Comparison of ENCODE assay signal across 8 mouse cellular contexts in the genomic region with DNA sequence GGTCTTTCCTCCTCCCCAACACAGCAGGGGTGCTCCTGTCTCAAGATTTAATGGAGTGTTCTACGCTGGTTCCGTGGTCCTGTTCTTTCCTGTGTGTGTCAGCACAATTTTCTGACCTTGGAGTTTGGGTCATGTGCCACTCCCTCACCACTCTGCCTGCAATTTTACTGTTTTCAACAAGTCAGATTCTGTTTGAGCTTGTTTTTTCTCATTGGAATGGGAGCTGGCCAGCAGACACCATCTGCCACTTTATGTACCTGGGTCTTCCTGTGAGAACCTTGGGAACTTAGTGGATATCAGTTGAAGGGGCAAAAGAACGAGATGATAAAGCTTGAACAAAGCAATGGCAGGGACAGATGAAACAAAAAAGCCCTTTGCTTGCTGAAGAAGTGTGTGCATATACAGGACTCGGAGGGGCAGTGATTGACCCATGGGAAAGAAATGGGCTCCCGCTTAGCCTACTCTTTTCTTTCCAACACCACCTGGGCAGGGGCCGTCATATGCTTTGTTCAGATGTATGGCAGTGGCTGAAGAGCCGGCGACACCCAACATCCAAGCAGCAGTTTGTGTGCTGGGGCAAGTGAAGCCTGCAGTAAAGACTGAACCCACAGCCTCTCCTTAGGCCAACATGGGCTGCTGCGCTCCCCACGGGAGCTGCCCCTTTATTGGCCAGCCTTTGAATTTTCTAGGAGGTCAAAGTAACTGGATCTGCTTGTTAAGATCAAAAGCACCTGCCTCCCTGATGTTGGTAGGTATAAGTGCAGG. TPM values are rescaled to one million over a fixed set of nuclear protein-coding genes. Genes with fewer than 3 reads are reported as not detected.
DNase-seq lines count a peak whose midpoint lies in the region; ATAC-seq and TF ChIP-seq lines count a peak whose summit lies in the region.

No protein-coding gene starts in this region.

- no peak for TF ChIP-seq EP300 in heart, postnatal 0 days (IDR thresholded peaks at IDR 0.05; ENCODE audit: low read depth)

- DNase-seq in heart, postnatal 0 days (ENCODE audit: low spot score) = no peak
- DNase-seq in heart, adult 18-20 months = no peak
- DNase-seq in midbrain, embryonic 10.5 days (ENCODE audit: low spot score) = no peak
- DNase-seq in layer of hippocampus, adult 18-20 months (ENCODE audit: low spot score in 2 of 2) = no peak
- no peak for DNase-seq in thymus, postnatal 10 days (ENCODE audit: low spot score in 2 of 2)
- no peak for DNase-seq in thymus, postnatal 25 days

- no peaks in the 10 kb centered on the region for H3K27me3 ChIP-seq in heart, postnatal 0 days (ENCODE audit: control insufficient read depth, insufficient read depth, low read length)
- H3K27me3 ChIP-seq in forebrain, embryonic 15.5 days = no peaks in the 10 kb centered on the region
- peaks cover 12% of the 10 kb centered on the region; the same call in 1 of the 2 replicates for H3K27me3 ChIP-seq in midbrain, embryonic 10.5 days (ENCODE audit: low read depth, poor library complexity, severe bottlenecking)

- H3K9ac ChIP-seq in heart, postnatal 0 days (replicated peaks; ENCODE audit: low read depth, low read length) = peak overlapping the region; percentile 90
- H3K9ac ChIP-seq in forebrain, embryonic 15.5 days (replicated peaks) = peak overlapping the region; percentile 92

- no peak for TF ChIP-seq POLR2A in bone marrow macrophage, adult 2 months (IDR thresholded peaks at IDR 0.05; ENCODE audit: borderline replicate concordance, low read depth, low read length)

- peaks cover 3% of the 10 kb centered on the region for H3K36me3 ChIP-seq in heart, postnatal 0 days (replicated peaks; ENCODE audit: control insufficient read depth, insufficient read depth, low read length)
- H3K36me3 ChIP-seq in forebrain, embryonic 15.5 days = no peaks in the 10 kb centered on the region
- H3K36me3 ChIP-seq in midbrain, embryonic 10.5 days = peaks cover 9% of the 10 kb centered on the region

- H3K4me1 ChIP-seq in heart, postnatal 0 days (ENCODE audit: control insufficient read depth, insufficient read depth) = peaks cover 20% of the 10 kb centered on the region
- H3K4me1 ChIP-seq in bone marrow macrophage, adult 2 months (ENCODE audit: control insufficient read depth, insufficient read depth, low read length) = peaks cover 41% of the 10 kb centered on the region
- peaks cover 37% of the 10 kb centered on the region for H3K4me1 ChIP-seq in forebrain, embryonic 15.5 days
- peaks cover 53% of the 10 kb centered on the region for H3K4me1 ChIP-seq in midbrain, embryonic 10.5 days

- TF ChIP-seq CTCF in heart, postnatal 0 days (IDR thresholded peaks at IDR 0.05; ENCODE audit: low read depth) = no peak
- TF ChIP-seq CTCF in bone marrow macrophage, adult 2 months (IDR thresholded peaks at IDR 0.05; ENCODE audit: low read depth, low read length) = no peak

- no peak for ATAC-seq in heart, postnatal 0 days (ENCODE audit: insufficient read depth, low read depth)
- ATAC-seq in forebrain, embryonic 15.5 days (replicated peaks) = no peak; the same call in 1 of the 2 replicates

- H3K9me3 ChIP-seq in heart, postnatal 0 days (replicated peaks; ENCODE audit: control insufficient read depth, low read length) = no peaks in the 10 kb centered on the region
- no peaks in the 10 kb centered on the region for H3K9me3 ChIP-seq in forebrain, embryonic 15.5 days
- H3K9me3 ChIP-seq in midbrain, embryonic 10.5 days (replicated peaks) = no peaks in the 10 kb centered on the region

- H3K27ac ChIP-seq in heart, postnatal 0 days (ENCODE audit: low read depth) = peak overlapping the region; percentile 92
- H3K27ac ChIP-seq in bone marrow macrophage, adult 2 months (ENCODE audit: insufficient read depth, low read depth, low read length) = no peak overlapping the region
- H3K27ac ChIP-seq in forebrain, embryonic 15.5 days (replicated peaks) = peak overlapping the region; percentile 95
- H3K27ac ChIP-seq in midbrain, embryonic 10.5 days (replicated peaks) = peak overlapping the region; percentile 95

- peak overlapping the region; percentile 89 for H3K4me2 ChIP-seq in heart, postnatal 0 days (ENCODE audit: low read depth, low read length)
- H3K4me2 ChIP-seq in forebrain, embryonic 15.5 days (replicated peaks) = peak overlapping the region; percentile 96

- WGBS in heart, postnatal 0 days = 64% methylated on average over 10 of the region's 10 CpGs
- 46% methylated on average over 10 of the region's 10 CpGs for WGBS in forebrain, embryonic 15.5 days
- WGBS in midbrain, embryonic 10.5 days = 61% methylated on average over 10 of the region's 10 CpGs

- H3K4me3 ChIP-seq in heart, postnatal 0 days (ENCODE audit: low read depth, low read length) = peak overlapping the region; percentile 84
- peak overlapping the region; percentile 92 for H3K4me3 ChIP-seq in bone marrow macrophage, adult 2 months (ENCODE audit: insufficient read depth, low read length)
- peak overlapping the region; percentile 90 for H3K4me3 ChIP-seq in forebrain, embryonic 15.5 days
- peak overlapping the region; percentile 89 for H3K4me3 ChIP-seq in midbrain, embryonic 10.5 days

RNA-seq across cellular contexts. Expression of a gene that starts 0.9 kb away (rescaled TPM):
- total RNA-seq in heart, postnatal 0 days (2014; rRNA removed; ENCODE audit: low replicate concordance) = 82.7 and 129 TPM in 2 replicates
- polyA plus RNA-seq in heart, postnatal 0 days (2015; fragmentation: Nextera tagmentation; extraction: Ambion mirVana) = 86.8 and 90.9 TPM in 2 replicates
- 10 to 100 TPM; 77.1 to 83.0 TPM for total RNA-seq in heart, adult 18-20 months (2021)
- 70.9 and 71.7 TPM in 2 replicates for polyA plus RNA-seq in bone marrow macrophage, adult 2 months (2012; ENCODE audit: insufficient read depth, insufficient read length, missing spikeins)
- 430 and 440 TPM in 2 replicates for polyA plus RNA-seq in forebrain, embryonic 15.5 days (2015; fragmentation: Nextera tagmentation; extraction: Ambion mirVana)
- 189 and 265 TPM in 2 replicates for polyA plus RNA-seq in midbrain, embryonic 10.5 days (2016; fragmentation: Nextera tagmentation; extraction: Ambion mirVana)
- 100 to 1,000 TPM; 682 to 695 TPM for total RNA-seq in layer of hippocampus, adult 18-20 months (2021)

RNA-seq across cellular contexts. Expression of a gene that starts 44.7 kb away (rescaled TPM):
- 18.5 and 50.7 TPM in 2 replicates for total RNA-seq in heart, postnatal 0 days (2014; rRNA removed; ENCODE audit: low replicate concordance)
- 56.4 and 58.9 TPM in 2 replicates for polyA plus RNA-seq in heart, postnatal 0 days (2015; fragmentation: Nextera tagmentation; extraction: Ambion mirVana)
- total RNA-seq in heart, adult 18-20 months (2021) = 10 to 100 TPM; 33.9 to 36.8 TPM
- 34.5 and 38.7 TPM in 2 replicates for polyA plus RNA-seq in bone marrow macrophage, adult 2 months (2012; ENCODE audit: insufficient read depth, insufficient read length, missing spikeins)
- 48.2 and 48.7 TPM in 2 replicates for polyA plus RNA-seq in forebrain, embryonic 15.5 days (2015; fragmentation: Nextera tagmentation; extraction: Ambion mirVana)
- polyA plus RNA-seq in midbrain, embryonic 10.5 days (2016; fragmentation: Nextera tagmentation; extraction: Ambion mirVana) = 59.8 and 59.9 TPM in 2 replicates
- 10 to 100 TPM; 32.9 to 37.4 TPM for total RNA-seq in layer of hippocampus, adult 18-20 months (2021)

RNA-seq across cellular contexts. Expression of a gene that starts 44.7 kb away (rescaled TPM):
- 13.3 and 16.3 TPM in 2 replicates for total RNA-seq in heart, postnatal 0 days (2014; rRNA removed; ENCODE audit: low replicate concordance)
- polyA plus RNA-seq in heart, postnatal 0 days (2015; fragmentation: Nextera tagmentation; extraction: Ambion mirVana) = 32.4 and 34.7 TPM in 2 replicates
- 10 to 100 TPM; 19.7 to 26.3 TPM for total RNA-seq in heart, adult 18-20 months (2021)
- polyA plus RNA-seq in bone marrow macrophage, adult 2 months (2012; ENCODE audit: insufficient read depth, insufficient read length, missing spikeins) = 15.1 and 18.1 TPM in 2 replicates
- polyA plus RNA-seq in forebrain, embryonic 15.5 days (2015; fragmentation: Nextera tagmentation; extraction: Ambion mirVana) = 65.1 and 69.1 TPM in 2 replicates
- polyA plus RNA-seq in midbrain, embryonic 10.5 days (2016; fragmentation: Nextera tagmentation; extraction: Ambion mirVana) = 57.2 and 62.0 TPM in 2 replicates
- total RNA-seq in layer of hippocampus, adult 18-20 months (2021) = 10 to 100 TPM; 54.9 to 58.5 TPM

RNA-seq across cellular contexts. Expression of a gene that starts 55.9 kb away (rescaled TPM):
- total RNA-seq in heart, postnatal 0 days (2014; rRNA removed; ENCODE audit: low replicate concordance) = 3.5 and 40.9 TPM in 2 replicates
- polyA plus RNA-seq in heart, postnatal 0 days (2015; fragmentation: Nextera tagmentation; extraction: Ambion mirVana) = 1.6 and 2.0 TPM in 2 replicates
- total RNA-seq in heart, adult 18-20 months (2021) = 1 to 10 TPM in 1 of 2 experiments, under 1 TPM in 1; 0.72 to 1.6 TPM
- 3.6 and 3.8 TPM in 2 replicates for polyA plus RNA-seq in bone marrow macrophage, adult 2 months (2012; ENCODE audit: insufficient read depth, insufficient read length, missing spikeins)
- polyA plus RNA-seq in forebrain, embryonic 15.5 days (2015; fragmentation: Nextera tagmentation; extraction: Ambion mirVana) = 4.5 and 4.8 TPM in 2 replicates
- 16.7 and 18.2 TPM in 2 replicates for polyA plus RNA-seq in midbrain, embryonic 10.5 days (2016; fragmentation: Nextera tagmentation; extraction: Ambion mirVana)
- 1 to 10 TPM; 4.0 to 6.0 TPM for total RNA-seq in layer of hippocampus, adult 18-20 months (2021)

RNA-seq across cellular contexts. Expression of a gene that starts 56.2 kb away (rescaled TPM):
- total RNA-seq in heart, postnatal 0 days (2014; rRNA removed; ENCODE audit: low replicate concordance) = 75.9 and 85.0 TPM in 2 replicates
- polyA plus RNA-seq in heart, postnatal 0 days (2015; fragmentation: Nextera tagmentation; extraction: Ambion mirVana) = 91.1 and 106 TPM in 2 replicates
- 10 to 100 TPM; 71.6 to 77.3 TPM for total RNA-seq in heart, adult 18-20 months (2021)
- polyA plus RNA-seq in bone marrow macrophage, adult 2 months (2012; ENCODE audit: insufficient read depth, insufficient read length, missing spikeins) = 11.8 and 13.7 TPM in 2 replicates
- 39.0 and 41.7 TPM in 2 replicates for polyA plus RNA-seq in forebrain, embryonic 15.5 days (2015; fragmentation: Nextera tagmentation; extraction: Ambion mirVana)
- polyA plus RNA-seq in midbrain, embryonic 10.5 days (2016; fragmentation: Nextera tagmentation; extraction: Ambion mirVana) = 75.3 and 79.2 TPM in 2 replicates
- 10 to 100 TPM; 23.4 to 23.8 TPM for total RNA-seq in layer of hippocampus, adult 18-20 months (2021)
